Mouse (Mus musculus) intestine, embryonic 14.5 days (tissue): ENCODE measurements around the gene Opcml. TPM values are rescaled to one million over a fixed set of nuclear protein-coding genes. Genes with fewer than 3 reads are reported as not detected.

Source experiments
- ATAC-seq: fragments of 200-750 bp; cut with Nextera tagmentation; replicated peaks from 2 replicates; pipeline ENCODE4 v1.8.0; 2017; ENCODE audit warnings: low read depth, moderate number of reproducible peaks, moderate TSS enrichment, moderate library complexity; ENCODE audit not compliant: low FRiP score, low TSS enrichment
- DNase-seq: peaks from one replicate; pipeline ENCODE4 v3.0.0-alpha.2; 2018; ENCODE audit warnings: low spot score
- H3K27ac ChIP-seq: fragments of 300-500 bp; sonication (generic); 2 replicates; pipeline ENCODE4 v1.5.1; 2014; ENCODE audit warnings: low read depth, mild to moderate bottlenecking, control low read depth
- H3K27me3 ChIP-seq: fragments of 300-500 bp; sonication (generic); replicated peaks from 2 replicates; pipeline ENCODE4 v1.6.1; 2014; ENCODE audit warnings: low read length, control low read depth; ENCODE audit not compliant: control insufficient read depth, insufficient read depth
- H3K36me3 ChIP-seq: fragments of 300-500 bp; sonication (generic); 2 replicates; pipeline ENCODE4 v1.6.1; 2014; ENCODE audit warnings: low read length, control low read depth; ENCODE audit not compliant: control insufficient read depth, insufficient read depth
- H3K4me1 ChIP-seq: fragments of 300-500 bp; sonication (generic); replicated peaks from 2 replicates; pipeline ENCODE4 v1.6.1; 2014; ENCODE audit warnings: low read length, control low read depth, mixed read lengths; ENCODE audit not compliant: control insufficient read depth, insufficient read depth
- H3K4me2 ChIP-seq: fragments of 300-500 bp; sonication (generic); 2 replicates; pipeline ENCODE4 v1.6.1; 2014; ENCODE audit warnings: low read length
- H3K4me3 ChIP-seq: fragments of 300-500 bp; sonication (generic); 2 replicates; pipeline ENCODE4 v1.5.1; 2014; ENCODE audit warnings: low read depth, low read length, control low read depth, mixed read lengths
- H3K9ac ChIP-seq: fragments of 300-500 bp; sonication (generic); 2 replicates; pipeline ENCODE4 v1.6.1; 2014; ENCODE audit warnings: mild to moderate bottlenecking, low read length
- H3K9me3 ChIP-seq: fragments of 300-500 bp; sonication (generic); 2 replicates; pipeline ENCODE4 v1.6.1; 2016; ENCODE audit warnings: low read length, control low read depth; ENCODE audit not compliant: control insufficient read depth
- WGBS: fragments of 180-500 bp; shearing (Covaris S2); extraction: QIAGEN DNeasy Blood & Tissue Kit; methylation state at CpG from one replicate; pipeline ENCODE4 v1.1.7; 2014; 5-methylcytosine and 5-hydroxymethylcytosine counted together
- polyA plus RNA-seq: library from polyadenylated mRNA; unstranded; fragments of >200 nt; fragmentation: Nextera tagmentation; extraction: Ambion mirVana; gene quantifications from 2 replicates; pipeline ENCODE4 v1.2.1, GENCODE M21; 2014

Gene Opcml
- polyA plus RNA-seq, 1 experiment from 2014 or later: 4.1 TPM

GRCm38 (mm10) chr9:27996536-27996935 lies 206.0 kb downstream of the Opcml start:
- no peaks in the 10 kb centered on the region for H3K27me3 ChIP-seq
- no peak overlapping the region for H3K4me2 ChIP-seq
- no peak for DNase-seq
- H3K36me3 ChIP-seq: no peaks in the 10 kb centered on the region
- no peaks in the 10 kb centered on the region for H3K9me3 ChIP-seq
- no peaks in the 10 kb centered on the region for H3K4me1 ChIP-seq
- no peak overlapping the region for H3K4me3 ChIP-seq
- no peak overlapping the region for H3K27ac ChIP-seq
- no peak for ATAC-seq
- 88% methylated on average over 7 of the region's 7 CpGs for WGBS
- H3K9ac ChIP-seq: no peak overlapping the region

GRCm38 (mm10) chr9:27998767-27999166 lies 208.2 kb downstream of the Opcml start:
- Histone ChIP-seq H3K9ac (no peak overlapping the region), H3K27ac (no peak overlapping the region)
- 45% methylated on average over 4 of the region's 4 CpGs for WGBS

GRCm38 (mm10) chr9:28003131-28003530 lies 212.6 kb downstream of the Opcml start:
- Histone ChIP-seq H3K4me2 (no peak overlapping the region), H3K4me1 (no peaks in the 10 kb centered on the region), H3K27me3 (no peaks in the 10 kb centered on the region), H3K4me3 (no peak overlapping the region), H3K9me3 (peaks cover 5% of the 10 kb centered on the region; the same call in 1 of the 2 replicates), H3K27ac (no peak overlapping the region), H3K9ac (no peak overlapping the region), H3K36me3 (no peaks in the 10 kb centered on the region)
- 78% methylated on average over 3 of the region's 3 CpGs for WGBS
- DNase-seq (no peak), ATAC-seq (no peak)

More at GRCm38 (mm10) chr9:27998767-27999166, 208.2 kb downstream of the Opcml start:
- Histone ChIP-seq H3K9me3 (no peaks in the 10 kb centered on the region), H3K27me3 (no peaks in the 10 kb centered on the region), H3K4me3 (no peak overlapping the region), H3K4me1 (no peaks in the 10 kb centered on the region), H3K4me2 (no peak overlapping the region), H3K36me3 (no peaks in the 10 kb centered on the region)
- no peak for DNase-seq
- ATAC-seq: no peak

GRCm38 (mm10) chr9:28011483-28011882 lies 220.9 kb downstream of the Opcml start:
- Histone ChIP-seq H3K36me3 (no peaks in the 10 kb centered on the region), H3K4me3 (no peak overlapping the region), H3K27me3 (no peaks in the 10 kb centered on the region), H3K27ac (no peak overlapping the region), H3K4me2 (no peak overlapping the region), H3K9me3 (peaks cover 1% of the 10 kb centered on the region; the same call in 1 of the 2 replicates), H3K9ac (no peak overlapping the region), H3K4me1 (no peaks in the 10 kb centered on the region)
- no peak for DNase-seq
- no peak for ATAC-seq
- WGBS: 50% methylated on average over 8 of the region's 8 CpGs

- WGBS: 70% methylated on average over 7 of the region's 7 CpGs
- H3K9ac ChIP-seq: no peak overlapping the region
- no peak for ATAC-seq
- no peaks in the 10 kb centered on the region for H3K27me3 ChIP-seq
- H3K4me1 ChIP-seq: no peaks in the 10 kb centered on the region
- no peak for DNase-seq
- H3K36me3 ChIP-seq: no peaks in the 10 kb centered on the region
- no peak overlapping the region for H3K27ac ChIP-seq
- no peak overlapping the region for H3K4me3 ChIP-seq
- no peaks in the 10 kb centered on the region for H3K9me3 ChIP-seq
- no peak overlapping the region for H3K4me2 ChIP-seq
These were observed 222.1 kb downstream of the Opcml start for GRCm38 (mm10) chr9:28012664-28013063.

- WGBS: 57% methylated on average over 3 of the region's 3 CpGs
- H3K27ac ChIP-seq: no peak overlapping the region
- DNase-seq (no peak), ATAC-seq (no peak)
- no peaks in the 10 kb centered on the region for H3K27me3 ChIP-seq
- no peaks in the 10 kb centered on the region for H3K9me3 ChIP-seq
- no peak overlapping the region for H3K4me3 ChIP-seq
- no peaks in the 10 kb centered on the region for H3K36me3 ChIP-seq
- no peaks in the 10 kb centered on the region for H3K4me1 ChIP-seq
- no peak overlapping the region for H3K4me2 ChIP-seq
- no peak overlapping the region for H3K9ac ChIP-seq
These were observed 222.6 kb downstream of the Opcml start for GRCm38 (mm10) chr9:28013192-28013591.

- no peaks in the 10 kb centered on the region for H3K36me3 ChIP-seq
- no peak overlapping the region for H3K4me3 ChIP-seq
- no peak overlapping the region for H3K9ac ChIP-seq
- H3K4me2 ChIP-seq: no peak overlapping the region
- 0 out of 2 replicates have a peak, but pooled peaks cover 2% of the 10 kb centered on the region for H3K4me1 ChIP-seq
- no peak for ATAC-seq
- H3K27ac ChIP-seq: no peak overlapping the region
- H3K9me3 ChIP-seq: no peaks in the 10 kb centered on the region
- DNase-seq: no peak
- H3K27me3 ChIP-seq: no peaks in the 10 kb centered on the region
- WGBS: 46% methylated on average over 5 of the region's 5 CpGs
These were observed 237.6 kb downstream of the Opcml start for GRCm38 (mm10) chr9:28028156-28028555.

- ATAC-seq (no peak), DNase-seq (no peak)
- H3K4me1 ChIP-seq: 0 out of 2 replicates have a peak, but pooled peaks cover 2% of the 10 kb centered on the region
- H3K9me3 ChIP-seq: no peaks in the 10 kb centered on the region
- WGBS: 65% methylated on average over 7 of the region's 7 CpGs
- no peak overlapping the region for H3K4me3 ChIP-seq
- H3K36me3 ChIP-seq: no peaks in the 10 kb centered on the region
- no peak overlapping the region for H3K4me2 ChIP-seq
- no peaks in the 10 kb centered on the region for H3K27me3 ChIP-seq
- no peak overlapping the region for H3K27ac ChIP-seq
- H3K9ac ChIP-seq: no peak overlapping the region
These were observed 238.3 kb downstream of the Opcml start for GRCm38 (mm10) chr9:28028788-28029393.

- Histone ChIP-seq H3K4me2 (no peak overlapping the region), H3K4me3 (no peak overlapping the region), H3K9ac (no peak overlapping the region), H3K4me1 (no peaks in the 10 kb centered on the region), H3K27ac (no peak overlapping the region), H3K27me3 (no peaks in the 10 kb centered on the region), H3K36me3 (no peaks in the 10 kb centered on the region), H3K9me3 (no peaks in the 10 kb centered on the region)
- ATAC-seq: no peak
- WGBS: 87% methylated on average over 2 of the region's 2 CpGs
- no peak for DNase-seq
These were observed 258.6 kb downstream of the Opcml start for GRCm38 (mm10) chr9:28049157-28049556.
